Mouse (Mus musculus) G1E (cell line): ENCODE data around the gene Fam19a5. TPM values are rescaled to one million over a fixed set of nuclear protein-coding genes. Genes with fewer than 3 reads are reported as not detected.

Experiments
- ATAC-seq: 2 replicates; pipeline ENCODE4 v1.8.0; 2016; ENCODE audit warnings: mild to moderate bottlenecking; ENCODE audit not compliant: insufficient number of reproducible peaks, poor library complexity, low FRiP score, severe bottlenecking; ENCODE audit errors: extremely low read depth
- DNase-seq: peaks from one replicate; pipeline ENCODE4 v3.0.0; 2012; ENCODE audit warnings: low spot score
- H3K27me3 ChIP-seq: 2 replicates; pipeline ENCODE4 v1.6.1; 2012; ENCODE audit warnings: mild to moderate bottlenecking, low read length, inconsistent platforms; ENCODE audit not compliant: insufficient read depth
- H3K36me3 ChIP-seq: replicated peaks from 2 replicates; pipeline ENCODE3; 2012; ENCODE audit warnings: mild to moderate bottlenecking, inconsistent platforms
- H3K4me1 ChIP-seq: 2 replicates; pipeline ENCODE4 v1.6.1; 2012; ENCODE audit warnings: low read depth, low read length, inconsistent platforms, mixed read lengths; ENCODE audit not compliant: insufficient read depth
- H3K4me3 ChIP-seq: 2 replicates; pipeline ENCODE4 v1.5.1; 2012; ENCODE audit warnings: low read depth, mild to moderate bottlenecking, inconsistent platforms, low read length, moderate library complexity, mixed read lengths
- H3K9me3 ChIP-seq: replicated peaks from 2 replicates; pipeline ENCODE4 v1.6.1; 2012; ENCODE audit warnings: inconsistent platforms
- CTCF ChIP-seq: IDR thresholded peaks from 2 replicates; pipeline ENCODE4 v1.5.1; 2012; ENCODE audit warnings: low read depth, low read length, inconsistent platforms, mixed read lengths
- GATA1 ChIP-seq: IDR thresholded peaks from 2 replicates; pipeline ENCODE4 v1.6.1; 2012; ENCODE audit warnings: borderline replicate concordance, low read length, inconsistent platforms, mixed read lengths
- GATA2 ChIP-seq: IDR thresholded peaks from 2 replicates; pipeline ENCODE4 v1.6.1; 2012; ENCODE audit warnings: low read depth, low read length, inconsistent platforms, borderline replicate concordance
- POLR2AphosphoS5 ChIP-seq: IDR thresholded peaks from 2 replicates; pipeline ENCODE4 v1.6.1; 2012; ENCODE audit warnings: low read depth, low read length, inconsistent platforms; ENCODE audit not compliant: insufficient replicate concordance
- TAL1 ChIP-seq: conservative IDR thresholded peaks from 2 replicates; pipeline ENCODE4 v1.6.1; 2012; ENCODE audit warnings: low read depth, low read length, inconsistent platforms, mixed read lengths
- polyA plus RNA-seq: library from polyadenylated mRNA; stranded (reverse); fragments of >175 nt; gene quantifications from 2 replicates; pipeline ENCODE4 v1.2.3, GENCODE M21; 2012
- total RNA-seq, 2 experiments: library from RNA; stranded (forward) in 1 of 2; stranded (reverse) in 1 of 2; fragments of 200-1000 nt in 1 of 2; fragments of >200 nt in 1 of 2; fragmentation: Nextera tagmentation in 1 of 2; gene quantifications; 2 replicates each; pipeline ENCODE4 v1.2.3; 2014 to 2017

The Fam19a5 gene
- total and polyA plus RNA-seq, 3 experiments: not detected

DNA sequence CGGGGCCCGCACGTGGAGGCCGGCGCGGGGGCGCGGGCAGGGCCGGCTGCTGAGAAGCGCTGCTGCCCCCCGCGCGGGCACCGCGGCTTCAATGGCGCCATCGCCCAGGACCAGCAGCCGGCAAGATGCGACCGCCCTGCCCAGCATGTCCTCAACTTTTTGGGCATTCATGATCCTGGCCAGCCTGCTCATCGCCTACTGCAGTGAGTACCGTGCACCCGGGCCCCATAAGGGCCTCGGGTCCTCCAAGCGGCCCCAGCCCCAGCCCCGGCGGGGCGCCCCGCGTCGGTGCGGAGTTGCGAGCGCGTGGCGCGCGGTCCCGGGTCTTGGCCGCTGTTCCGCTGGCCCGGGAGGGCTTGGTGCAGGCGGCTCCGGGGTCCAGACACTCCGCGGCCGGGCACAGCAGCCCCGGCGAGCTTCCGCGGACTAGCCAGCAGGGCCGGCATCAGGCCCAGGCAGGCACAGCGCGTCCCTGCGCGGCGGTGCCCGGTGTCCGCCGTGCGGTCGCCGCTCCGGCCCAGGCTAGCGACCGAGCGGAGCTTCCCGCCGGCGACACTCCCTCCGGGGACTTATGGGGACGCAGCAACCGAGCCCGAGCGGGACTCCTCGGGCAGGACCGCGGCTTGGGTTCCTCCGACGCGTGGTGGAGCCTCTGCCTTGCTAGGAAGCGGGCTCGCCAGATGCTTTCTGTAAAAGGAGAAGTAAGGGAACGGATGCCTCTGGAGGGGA is 466 bp downstream of the Fam19a5 start:
- ATAC-seq: no peak
- peaks cover 83% of the 10 kb centered on the region for H3K9me3 ChIP-seq
- no peak for DNase-seq
- H3K4me1 ChIP-seq: no peaks in the 10 kb centered on the region
- H3K4me3 ChIP-seq: peak overlapping the region; percentile 23; the same call in 1 of the 2 replicates
- H3K27me3 ChIP-seq: no peaks in the 10 kb centered on the region
- no peak for TF ChIP-seq GATA2
- TF ChIP-seq CTCF: no peak
- TF ChIP-seq GATA1: no peak
- TF ChIP-seq POLR2AphosphoS5: no peak
- no peak for TF ChIP-seq TAL1
- H3K36me3 ChIP-seq: no peaks in the 10 kb centered on the region

DNA sequence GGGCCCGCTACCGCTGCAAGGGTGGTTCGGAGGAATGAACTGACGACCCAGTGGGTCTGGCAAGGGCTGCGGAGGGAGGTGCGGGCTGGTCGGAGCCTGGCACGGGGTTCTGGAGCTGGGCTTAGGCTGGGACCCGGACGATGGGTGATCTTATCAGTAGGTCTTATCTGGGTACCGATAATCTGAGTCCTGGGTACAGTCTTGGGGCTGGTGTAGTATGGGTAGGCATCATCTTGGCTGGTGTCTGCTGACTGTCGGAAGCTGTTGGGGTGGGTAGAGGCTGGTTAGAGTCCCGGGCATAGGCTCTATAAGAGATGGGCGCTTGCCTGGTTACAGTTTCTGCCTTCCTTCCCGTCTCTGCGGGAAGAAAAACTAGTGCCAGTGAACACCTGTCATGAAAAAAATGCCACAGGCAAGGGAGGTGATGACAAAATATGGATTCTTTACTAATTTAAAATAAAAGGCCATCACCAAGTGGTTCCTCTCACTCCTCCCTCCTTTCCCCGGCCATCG is 1.1 kb downstream of the Fam19a5 start:
- Histone ChIP-seq H3K4me1 (no peaks in the 10 kb centered on the region), H3K9me3 (peaks cover 82% of the 10 kb centered on the region), H3K27me3 (no peaks in the 10 kb centered on the region), H3K36me3 (no peaks in the 10 kb centered on the region), H3K4me3 (no peak overlapping the region; the same call in 1 of the 2 replicates)
- ATAC-seq (no peak), DNase-seq (no peak)
- TF ChIP-seq GATA2 (no peak), GATA1 (no peak), TAL1 (no peak), POLR2AphosphoS5 (no peak), CTCF (no peak)

DNA sequence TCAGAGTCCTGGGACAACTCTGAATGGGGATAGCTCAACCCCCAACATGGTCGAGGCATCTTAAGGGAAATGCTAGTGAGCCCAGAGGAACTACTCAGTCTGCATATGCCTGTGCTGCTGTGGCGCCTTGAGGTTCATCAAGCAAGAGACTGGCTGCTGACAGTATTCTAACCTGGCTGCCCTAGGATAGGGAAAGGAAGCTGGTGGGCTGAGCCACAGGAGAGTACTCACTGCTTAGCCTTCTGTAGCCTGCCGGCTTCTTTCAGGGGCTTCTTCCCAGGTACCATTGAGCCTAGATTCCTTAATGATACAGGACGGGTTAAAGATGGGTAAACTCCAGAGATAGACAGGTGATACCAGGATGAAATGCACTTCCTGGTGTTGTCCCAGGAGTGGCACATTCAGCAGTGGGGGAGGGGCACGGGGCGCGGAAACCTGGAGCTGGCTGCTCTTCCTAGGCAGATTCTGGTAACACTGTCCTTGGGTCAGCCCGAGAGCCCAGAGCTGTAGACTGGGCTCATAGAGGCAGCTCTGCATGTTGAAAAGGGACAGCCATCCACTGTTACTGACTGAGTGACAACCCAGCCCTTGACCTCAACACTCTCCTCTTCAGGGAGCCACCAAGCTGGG is 1.7 kb downstream of the Fam19a5 start:
- no peak for DNase-seq
- ATAC-seq: no peak
- TF ChIP-seq POLR2AphosphoS5 (no peak), GATA1 (no peak), CTCF (no peak), TAL1 (no peak), GATA2 (no peak)
- Histone ChIP-seq H3K36me3 (no peaks in the 10 kb centered on the region), H3K9me3 (peaks cover 79% of the 10 kb centered on the region), H3K27me3 (no peaks in the 10 kb centered on the region), H3K4me1 (no peaks in the 10 kb centered on the region), H3K4me3 (no peak overlapping the region)

DNA sequence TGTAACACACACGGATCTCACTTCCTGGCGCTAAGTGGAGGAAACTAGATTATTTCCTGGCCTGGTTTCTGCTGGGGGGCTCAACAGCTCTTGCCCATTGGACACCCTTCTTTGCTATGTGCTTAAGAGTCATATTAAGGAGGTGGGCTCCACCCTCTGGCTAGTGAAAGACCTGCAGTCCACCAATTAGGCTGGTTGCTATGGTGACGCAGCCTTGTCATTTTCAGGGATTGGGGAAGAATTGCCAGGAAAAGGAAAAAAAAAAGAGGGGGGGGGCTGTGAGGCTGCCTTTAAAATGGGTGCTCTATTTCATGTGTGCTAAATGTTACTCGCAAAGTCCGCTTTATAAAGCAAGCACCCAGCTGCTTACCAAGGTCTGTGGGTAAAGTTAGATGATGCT is 2.9 kb downstream of the Fam19a5 start:
- no peak overlapping the region for H3K4me3 ChIP-seq
- DNase-seq (no peak), ATAC-seq (no peak)
- no peaks in the 10 kb centered on the region for H3K36me3 ChIP-seq
- H3K4me1 ChIP-seq: no peaks in the 10 kb centered on the region
- H3K9me3 ChIP-seq: peaks cover 84% of the 10 kb centered on the region
- no peaks in the 10 kb centered on the region for H3K27me3 ChIP-seq
- TF ChIP-seq TAL1: no peak
- no peak for TF ChIP-seq GATA2
- no peak for TF ChIP-seq POLR2AphosphoS5
- TF ChIP-seq GATA1: no peak
- no peak for TF ChIP-seq CTCF

DNA sequence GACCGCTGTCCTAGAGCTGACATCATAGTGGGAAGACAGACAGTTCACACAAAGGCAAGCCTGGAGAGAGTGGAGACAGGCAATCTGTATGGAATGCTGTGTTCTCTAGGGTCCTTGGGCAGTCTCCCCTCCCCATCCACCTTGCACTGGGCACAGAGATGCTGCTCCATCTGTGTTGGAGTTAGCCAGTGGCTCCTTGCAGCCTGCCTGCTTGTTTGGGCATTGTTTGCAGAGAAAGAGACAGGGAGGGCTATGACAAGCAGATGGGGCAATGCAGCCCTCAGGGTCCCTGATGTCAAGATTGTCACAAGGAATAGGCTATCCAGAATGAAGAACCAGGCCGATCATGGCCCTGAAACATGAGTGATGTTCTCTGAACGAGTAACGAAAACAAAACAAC is 5.6 kb downstream of the Fam19a5 start:
- ATAC-seq: no peak
- Histone ChIP-seq H3K9me3 (peaks cover 85% of the 10 kb centered on the region), H3K27me3 (no peaks in the 10 kb centered on the region), H3K36me3 (no peaks in the 10 kb centered on the region), H3K4me3 (no peak overlapping the region), H3K4me1 (no peaks in the 10 kb centered on the region)
- no peak for DNase-seq
- no peak for TF ChIP-seq POLR2AphosphoS5
- no peak for TF ChIP-seq GATA2
- TF ChIP-seq TAL1: no peak
- TF ChIP-seq CTCF: no peak
- no peak for TF ChIP-seq GATA1

DNA sequence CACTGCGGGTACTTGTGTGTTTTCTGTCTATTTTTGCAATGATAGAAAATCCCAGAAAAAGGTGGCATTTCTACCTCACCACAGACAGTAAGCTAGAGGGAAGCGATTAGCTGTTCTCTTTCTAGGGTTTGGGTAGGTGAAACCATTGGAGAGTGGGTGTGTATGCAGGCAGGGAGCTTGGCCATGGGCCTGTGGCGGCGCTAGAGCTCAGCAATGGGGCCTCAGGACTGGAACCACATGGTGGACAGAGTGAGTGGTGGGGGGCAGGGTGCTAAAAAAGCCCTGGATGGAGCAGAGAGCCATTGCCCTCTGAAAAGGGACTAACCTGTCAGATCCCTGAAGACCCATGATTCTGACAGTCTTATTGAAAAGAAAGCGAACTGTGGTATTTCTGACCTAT is 6.7 kb downstream of the Fam19a5 start:
- no peak for TF ChIP-seq CTCF
- no peak for TF ChIP-seq TAL1
- TF ChIP-seq GATA2: no peak
- TF ChIP-seq GATA1: no peak
- no peak for TF ChIP-seq POLR2AphosphoS5
- no peak for ATAC-seq
- no peak for DNase-seq
- H3K4me3 ChIP-seq: no peak overlapping the region
- no peaks in the 10 kb centered on the region for H3K36me3 ChIP-seq
- H3K27me3 ChIP-seq: no peaks in the 10 kb centered on the region
- H3K9me3 ChIP-seq: peaks cover 79% of the 10 kb centered on the region
- H3K4me1 ChIP-seq: no peaks in the 10 kb centered on the region

DNA sequence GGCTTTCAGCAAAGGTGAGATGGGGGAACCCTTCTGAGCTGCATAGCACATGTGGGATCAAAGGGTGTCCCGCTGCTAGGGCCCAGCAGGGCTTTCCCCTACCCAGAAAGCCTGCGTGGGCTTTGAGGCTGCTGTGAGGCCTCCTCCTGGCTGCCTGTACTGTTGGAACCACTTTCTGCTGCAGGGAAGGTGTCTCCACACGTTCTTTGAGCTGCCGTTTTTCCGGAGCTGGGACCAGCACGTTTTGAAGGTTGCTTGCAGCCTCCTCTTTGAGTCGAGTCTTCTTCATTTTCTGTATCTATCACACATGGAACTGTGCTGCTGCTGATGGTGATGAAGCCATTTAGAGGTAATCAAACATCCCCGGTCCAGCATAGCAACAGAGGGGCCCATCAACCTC is 7.5 kb downstream of the Fam19a5 start:
- no peak overlapping the region for H3K4me3 ChIP-seq
- TF ChIP-seq CTCF: no peak
- no peak for TF ChIP-seq GATA2
- TF ChIP-seq GATA1: no peak
- TF ChIP-seq POLR2AphosphoS5: no peak
- no peak for TF ChIP-seq TAL1
- H3K4me1 ChIP-seq: no peaks in the 10 kb centered on the region
- no peak for ATAC-seq
- DNase-seq: no peak
- peaks cover 80% of the 10 kb centered on the region for H3K9me3 ChIP-seq
- H3K27me3 ChIP-seq: no peaks in the 10 kb centered on the region
- H3K36me3 ChIP-seq: no peaks in the 10 kb centered on the region
